Mouse (Mus musculus) ES-Bruce4 (cell line): Measurements from ENCODE around the gene Vmn1r4. TPM values are rescaled to one million over a fixed set of nuclear protein-coding genes. Genes with fewer than 3 reads are reported as not detected.

ENCODE experiments used
- H3K27ac ChIP-seq: 2 replicates; pipeline ENCODE4 v1.5.1; 2012; ENCODE audit warnings: low read length, inconsistent platforms; ENCODE audit not compliant: insufficient read depth
- H3K27me3 ChIP-seq: 2 replicates; pipeline ENCODE4 v1.6.1; 2012; ENCODE audit warnings: mild to moderate bottlenecking, low read length, inconsistent platforms; ENCODE audit not compliant: control insufficient read depth, poor library complexity, insufficient read depth, severe bottlenecking
- H3K36me3 ChIP-seq: 2 replicates; pipeline ENCODE4 v1.6.1; 2012; ENCODE audit warnings: inconsistent platforms, mild to moderate bottlenecking, low read length, moderate library complexity; ENCODE audit not compliant: control insufficient read depth, poor library complexity, insufficient read depth, severe bottlenecking
- H3K4me1 ChIP-seq: one replicate; pipeline ENCODE4 v1.8.1; 2011; ENCODE audit warnings: low read length; ENCODE audit not compliant: control insufficient read depth, insufficient read depth
- H3K4me3 ChIP-seq: 2 replicates; pipeline ENCODE4 v1.5.1; 2011; ENCODE audit warnings: low read depth, mild to moderate bottlenecking, low read length
- H3K9ac ChIP-seq: 2 replicates; pipeline ENCODE4 v1.6.1; 2012; ENCODE audit warnings: low read depth, mild to moderate bottlenecking, inconsistent platforms; ENCODE audit not compliant: poor library complexity, severe bottlenecking
- H3K9me3 ChIP-seq: replicated peaks from 2 replicates; pipeline ENCODE4 v1.6.1; 2012; ENCODE audit warnings: mild to moderate bottlenecking, low read length, inconsistent platforms; ENCODE audit not compliant: control insufficient read depth, poor library complexity, insufficient read depth, severe bottlenecking
- CTCF ChIP-seq: IDR thresholded peaks from one replicate; pipeline ENCODE4 v1.8.1; 2011; ENCODE audit warnings: low read depth, low read length
- EP300 ChIP-seq: IDR thresholded peaks from 2 replicates; pipeline ENCODE4 v1.6.1; 2011; ENCODE audit warnings: low read depth, low read length; ENCODE audit not compliant: insufficient read depth
- POLR2A ChIP-seq: IDR thresholded peaks from one replicate; pipeline ENCODE4 v1.8.1; 2011; ENCODE audit warnings: low read length; ENCODE audit not compliant: insufficient read depth
- polyA plus RNA-seq: library from polyadenylated mRNA; stranded (reverse); fragments of >200 nt; gene quantifications from 2 replicates; pipeline ENCODE4 v1.2.4, GENCODE M21; 2011; ENCODE audit warnings: low read depth; ENCODE audit not compliant: missing spikeins, insufficient read depth, insufficient read length

Gene Vmn1r4
- polyA plus RNA-seq, 1 experiment: 0.78 TPM

- Histone ChIP-seq H3K4me3 (no peak overlapping the region), H3K36me3 (no peaks in the 10 kb centered on the region), H3K27me3 (no peaks in the 10 kb centered on the region), H3K9me3 (no peaks in the 10 kb centered on the region), H3K27ac (no peak overlapping the region), H3K4me1 (no peaks in the 10 kb centered on the region), H3K9ac (no peak overlapping the region)
- TF ChIP-seq CTCF: peak; percentile 87
- no peak for TF ChIP-seq EP300
- no peak for TF ChIP-seq POLR2A
Observed at GRCm38 (mm10) chr6:56908912-56909311, 14.9 kb upstream of the Vmn1r4 start.

- no peaks in the 10 kb centered on the region for H3K9me3 ChIP-seq
- no peaks in the 10 kb centered on the region for H3K4me1 ChIP-seq
- H3K27me3 ChIP-seq: no peaks in the 10 kb centered on the region
- H3K27ac ChIP-seq: no peak overlapping the region
- H3K4me3 ChIP-seq: no peak overlapping the region
- H3K9ac ChIP-seq: no peak overlapping the region
- TF ChIP-seq CTCF (no peak), POLR2A (no peak), EP300 (no peak)
- H3K36me3 ChIP-seq: no peaks in the 10 kb centered on the region
Observed at GRCm38 (mm10) chr6:56910910-56911309, 12.9 kb upstream of the Vmn1r4 start.

GRCm38 (mm10) chr6:56913092-56913858, 10.5 kb upstream of the Vmn1r4 start:
- Histone ChIP-seq H3K27me3 (no peaks in the 10 kb centered on the region), H3K4me1 (no peaks in the 10 kb centered on the region)
- no peak for TF ChIP-seq EP300

GRCm38 (mm10) chr6:56916279-56916678, 7.5 kb upstream of the Vmn1r4 start:
- no peaks in the 10 kb centered on the region for H3K4me1 ChIP-seq
- H3K27ac ChIP-seq: no peak overlapping the region
- H3K9me3 ChIP-seq: no peaks in the 10 kb centered on the region
- no peak overlapping the region for H3K9ac ChIP-seq
- no peaks in the 10 kb centered on the region for H3K36me3 ChIP-seq
- TF ChIP-seq EP300 (no peak), CTCF (no peak)
- no peaks in the 10 kb centered on the region for H3K27me3 ChIP-seq
- no peak overlapping the region for H3K4me3 ChIP-seq

More at GRCm38 (mm10) chr6:56913092-56913858, 10.5 kb upstream of the Vmn1r4 start:
- H3K9me3 ChIP-seq: no peaks in the 10 kb centered on the region
- H3K27ac ChIP-seq: no peak overlapping the region
- no peak overlapping the region for H3K4me3 ChIP-seq
- no peak overlapping the region for H3K9ac ChIP-seq
- H3K36me3 ChIP-seq: no peaks in the 10 kb centered on the region

- Histone ChIP-seq H3K9me3 (no peaks in the 10 kb centered on the region), H3K27me3 (no peaks in the 10 kb centered on the region), H3K36me3 (no peaks in the 10 kb centered on the region), H3K4me3 (no peak overlapping the region), H3K9ac (no peak overlapping the region), H3K27ac (no peak overlapping the region), H3K4me1 (no peaks in the 10 kb centered on the region)
- no peak for TF ChIP-seq POLR2A
- TF ChIP-seq EP300: no peak
- TF ChIP-seq CTCF: no peak
Observed at GRCm38 (mm10) chr6:56917578-56918368, 6.0 kb upstream of the Vmn1r4 start.

- no peak for TF ChIP-seq CTCF
- no peak for TF ChIP-seq POLR2A
- no peak for TF ChIP-seq EP300
- Histone ChIP-seq H3K27ac (no peak overlapping the region), H3K9ac (no peak overlapping the region), H3K9me3 (no peaks in the 10 kb centered on the region), H3K36me3 (no peaks in the 10 kb centered on the region), H3K4me1 (no peaks in the 10 kb centered on the region), H3K4me3 (no peak overlapping the region), H3K27me3 (no peaks in the 10 kb centered on the region)
Observed at GRCm38 (mm10) chr6:56919330-56920044, 4.3 kb upstream of the Vmn1r4 start.
